Mouse (Mus musculus) spleen, adult 2 months (tissue): ENCODE measurements around the gene Osbpl3.

ENCODE experiments used
- CTCF ChIP-seq: fragments of 200-500 bp; IDR thresholded peaks from 2 replicates; pipeline ENCODE4 v1.5.1; 2011; ENCODE audit warnings: mild to moderate bottlenecking, inconsistent platforms; ENCODE audit not compliant: insufficient read depth, insufficient read length, insufficient replicate concordance; ENCODE audit errors: extremely low read depth
- POLR2A ChIP-seq: fragments of 200-500 bp; IDR thresholded peaks from 2 replicates; pipeline ENCODE4 v1.6.1; 2011; ENCODE audit warnings: low read depth, low read length, inconsistent platforms

- TF ChIP-seq CTCF, result no peak
- no peak for TF ChIP-seq POLR2A
Measured at GRCm38 (mm10) chr6:50340226-50340906, 115.6 kb downstream of the Osbpl3 start.
